Mouse (Mus musculus): ENCODE measurements around the gene Carmil1. TPM values are rescaled to one million over a fixed set of nuclear protein-coding genes. Genes with fewer than 3 reads are reported as not detected.

Carmil1 gene
- polyA plus RNA-seq (2015; fragmentation: Nextera tagmentation; extraction: Ambion mirVana): 44.7 and 44.8 TPM in 2 replicates

DNA sequence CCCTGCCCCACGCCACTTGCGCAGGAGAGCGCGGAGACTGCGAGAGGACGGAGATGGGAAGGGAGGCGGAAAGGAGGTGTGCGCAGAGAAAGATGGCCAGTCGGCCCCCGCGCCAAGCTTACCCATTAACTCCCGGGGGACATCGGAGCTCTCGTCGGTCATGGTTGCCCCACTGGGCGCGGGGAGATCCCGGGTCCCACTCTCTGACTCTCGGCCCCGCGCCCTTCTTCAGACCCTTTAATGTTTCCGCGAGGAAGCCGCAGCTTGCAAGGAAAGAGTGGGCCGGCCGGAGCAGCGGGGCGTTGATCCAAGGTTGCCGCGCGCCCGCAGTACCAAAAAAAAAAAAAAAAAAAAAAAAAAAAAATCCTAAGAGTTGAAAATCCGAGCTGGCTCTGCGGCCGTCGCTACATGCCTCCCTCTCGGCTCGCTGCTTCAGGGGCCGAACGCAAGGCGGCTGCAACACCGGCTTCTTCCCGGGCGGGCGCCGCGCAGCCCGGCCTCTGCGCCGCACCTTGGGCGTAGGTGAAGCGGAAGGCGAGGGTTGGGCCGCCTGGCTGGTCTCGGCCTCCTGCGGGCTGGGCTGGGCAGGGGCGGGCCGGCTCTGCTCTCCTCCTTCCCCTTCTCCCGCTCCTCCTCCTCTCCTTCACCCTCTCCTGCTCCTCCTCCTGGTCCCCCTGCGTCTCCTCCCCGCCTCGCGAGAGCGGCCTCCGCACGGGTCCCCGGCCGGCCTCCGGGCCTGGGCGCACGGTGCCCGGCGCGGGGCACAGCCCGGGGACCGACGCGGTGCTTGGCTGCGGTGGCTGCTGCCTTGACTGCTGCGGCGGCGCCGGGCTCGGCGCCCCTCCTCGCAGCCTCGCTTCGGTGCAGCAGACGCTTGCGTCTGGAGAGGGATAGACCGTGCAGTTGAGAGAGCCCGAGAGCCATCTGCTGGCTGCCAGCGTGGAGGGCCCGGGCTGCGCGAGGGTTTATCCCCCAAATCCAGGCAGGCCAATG is at the start of gene Carmil1:
TSS of gene Carmil1 (minus strand) at position 357 of the 993 bp plus-strand sequence.
- under 1% methylated on average over 80 of the region's 96 CpGs for WGBS
- H3K27ac ChIP-seq: peak within 1 kb of the TSS; percentile 96
- peak within 1 kb of the TSS; percentile 81 for H3K9ac ChIP-seq

DNA sequence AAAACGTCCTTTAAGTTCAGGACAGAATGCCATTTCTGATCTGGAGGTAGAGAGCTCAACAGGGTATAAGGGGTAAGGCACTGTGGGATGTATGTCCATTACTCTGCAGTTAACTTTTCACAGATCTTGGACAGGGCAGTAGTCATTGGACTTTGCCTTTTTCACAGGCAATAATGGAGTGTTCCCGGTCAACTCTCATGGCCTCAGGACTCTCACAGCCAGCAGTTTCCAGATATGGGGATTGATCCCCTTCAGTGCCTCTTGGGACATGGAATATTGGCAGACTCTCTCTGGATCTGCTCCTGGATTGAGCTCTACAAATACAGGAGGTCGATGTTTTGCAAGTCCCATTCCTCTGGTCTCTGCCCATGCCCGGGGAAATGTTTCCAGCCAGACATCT is 49.5 kb upstream of the Carmil1 start:
- Histone ChIP-seq H3K4me3 (no peak overlapping the region), H3K27me3 (no peaks in the 10 kb centered on the region), H3K36me3 (no peaks in the 10 kb centered on the region), H3K9me3 (no peaks in the 10 kb centered on the region), H3K4me2 (replicated peaks) (no peak overlapping the region), H3K27ac (no peak overlapping the region), H3K9ac (no peak overlapping the region), H3K4me1 (peaks cover 13% of the 10 kb centered on the region)
- no peak for ATAC-seq (ENCODE audit: low FRiP score, low read depth)
- 67% methylated on average over 4 of the region's 4 CpGs for WGBS

More for the DNA sequence above, at the start of gene Carmil1:
- peaks cover 30% of the 10 kb centered on the region for H3K4me1 ChIP-seq
- no peaks in the 10 kb centered on the region for H3K27me3 ChIP-seq
- H3K9me3 ChIP-seq: no peaks in the 10 kb centered on the region
- H3K4me2 ChIP-seq (replicated peaks): peak within 1 kb of the TSS; percentile 88
- ATAC-seq (ENCODE audit: low FRiP score, low read depth): peak; percentile 98
- H3K36me3 ChIP-seq: peaks cover 6% of the 10 kb centered on the region; the same call in 1 of the 2 replicates
- H3K4me3 ChIP-seq: peak within 1 kb of the TSS; percentile 76

DNA sequence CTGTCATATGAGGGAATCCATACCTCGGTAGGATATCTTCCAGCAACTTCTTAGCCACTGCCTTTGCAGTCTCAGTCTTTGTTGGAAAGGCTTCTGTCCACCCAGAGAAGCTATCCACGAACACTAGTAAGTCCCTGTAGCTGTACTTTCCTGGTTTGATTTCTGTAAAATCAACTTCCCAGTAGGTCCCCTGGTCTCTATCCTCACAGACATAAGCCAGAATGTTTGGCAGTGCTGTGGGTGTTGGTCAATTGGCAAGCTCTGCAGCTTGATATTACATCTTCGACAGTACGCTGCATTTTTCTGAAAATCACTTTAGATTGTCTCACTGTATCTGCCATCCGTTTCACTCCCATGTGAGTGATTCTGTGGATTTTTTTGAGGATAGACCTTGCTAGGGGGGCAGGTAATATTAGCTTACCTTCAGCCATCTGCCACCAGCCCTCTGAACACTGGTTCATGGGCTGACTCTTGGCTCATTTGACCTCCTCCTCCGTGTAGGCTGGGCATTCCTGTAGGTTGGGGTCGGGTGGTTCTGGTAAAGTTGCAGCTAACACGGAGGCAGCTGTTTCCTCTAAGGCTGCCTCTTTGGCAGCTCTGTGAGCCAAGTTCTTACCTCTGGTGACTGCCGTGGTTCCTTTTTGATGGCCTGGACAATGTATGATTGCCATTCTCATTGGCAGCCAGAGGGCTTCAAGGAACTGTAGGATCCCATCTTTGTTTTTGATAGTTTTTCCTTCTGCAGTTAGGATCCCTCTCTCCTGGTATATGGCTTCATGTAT is 47.6 kb upstream of the Carmil1 start:
- H3K4me3 ChIP-seq: no peak overlapping the region
- peaks cover 13% of the 10 kb centered on the region for H3K4me1 ChIP-seq
- no peaks in the 10 kb centered on the region for H3K27me3 ChIP-seq
- WGBS: 75% methylated on average over 9 of the region's 9 CpGs
- no peak for ATAC-seq (ENCODE audit: low FRiP score, low read depth)
- H3K4me2 ChIP-seq (replicated peaks): no peak overlapping the region
- H3K27ac ChIP-seq: no peak overlapping the region
- H3K36me3 ChIP-seq: no peaks in the 10 kb centered on the region
- H3K9me3 ChIP-seq: no peaks in the 10 kb centered on the region
- no peak overlapping the region for H3K9ac ChIP-seq

DNA sequence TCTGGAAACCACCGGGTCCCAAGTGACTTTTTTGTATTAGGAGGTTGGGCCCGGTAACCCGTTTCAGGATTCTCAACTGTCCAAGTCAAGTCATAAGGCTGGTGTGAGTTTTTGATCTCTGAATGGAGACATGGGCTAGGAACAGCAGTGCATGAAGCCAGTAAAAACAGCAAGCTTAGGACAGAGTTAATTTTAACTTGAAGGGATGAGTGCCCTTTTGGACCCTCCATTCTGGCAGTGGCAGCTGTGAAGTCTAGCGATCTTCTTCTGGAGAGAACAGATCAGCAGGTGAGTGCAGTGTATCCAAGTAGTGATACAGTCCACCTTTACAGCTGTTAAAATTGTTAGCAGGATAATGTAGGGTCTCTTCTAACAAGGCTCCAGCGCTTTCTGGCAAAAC is 46.6 kb upstream of the Carmil1 start, which contains the start of gene Cmah:
TSS of gene Cmah (plus strand) at position 204 of the 400 bp plus-strand sequence.
- H3K27ac ChIP-seq: no peak within 1 kb of the TSS
- H3K4me1 ChIP-seq: peaks cover 7% of the 10 kb centered on the region
- ATAC-seq (ENCODE audit: low FRiP score, low read depth): no peak
- H3K36me3 ChIP-seq: no peaks in the 10 kb centered on the region
- no peak within 1 kb of the TSS for H3K4me2 ChIP-seq (replicated peaks)
- WGBS: 74% methylated on average over 5 of the region's 5 CpGs
- H3K9ac ChIP-seq: no peak within 1 kb of the TSS
- H3K4me3 ChIP-seq: no peak within 1 kb of the TSS
- no peaks in the 10 kb centered on the region for H3K9me3 ChIP-seq
- no peaks in the 10 kb centered on the region for H3K27me3 ChIP-seq

DNA sequence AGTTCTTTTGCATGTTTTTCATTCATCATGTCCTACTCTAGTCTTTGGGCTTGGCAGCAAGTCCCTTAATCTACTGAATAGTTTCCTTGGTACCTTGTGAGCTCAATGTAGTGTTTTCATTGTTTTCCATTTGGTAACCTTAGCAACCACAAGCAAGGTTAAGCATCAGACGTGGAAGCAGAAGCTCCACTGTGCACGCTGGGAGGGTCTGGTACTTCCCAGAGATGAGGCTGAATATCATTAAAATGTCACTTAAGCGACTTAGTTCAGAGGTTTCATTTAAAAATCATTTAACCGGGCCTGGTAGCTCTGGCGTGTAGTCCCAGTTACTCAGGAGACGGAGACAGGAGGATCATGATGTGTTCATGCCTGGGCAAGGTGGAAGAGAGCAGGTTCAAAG is 40.7 kb upstream of the Carmil1 start:
- no peaks in the 10 kb centered on the region for H3K36me3 ChIP-seq
- no peaks in the 10 kb centered on the region for H3K4me1 ChIP-seq
- H3K4me3 ChIP-seq: no peak overlapping the region
- H3K27ac ChIP-seq: no peak overlapping the region
- WGBS: 80% methylated on average over 6 of the region's 6 CpGs
- no peaks in the 10 kb centered on the region for H3K27me3 ChIP-seq
- H3K9ac ChIP-seq: no peak overlapping the region
- H3K4me2 ChIP-seq (replicated peaks): no peak overlapping the region
- H3K9me3 ChIP-seq: no peaks in the 10 kb centered on the region
- no peak for ATAC-seq (ENCODE audit: low FRiP score, low read depth)

DNA sequence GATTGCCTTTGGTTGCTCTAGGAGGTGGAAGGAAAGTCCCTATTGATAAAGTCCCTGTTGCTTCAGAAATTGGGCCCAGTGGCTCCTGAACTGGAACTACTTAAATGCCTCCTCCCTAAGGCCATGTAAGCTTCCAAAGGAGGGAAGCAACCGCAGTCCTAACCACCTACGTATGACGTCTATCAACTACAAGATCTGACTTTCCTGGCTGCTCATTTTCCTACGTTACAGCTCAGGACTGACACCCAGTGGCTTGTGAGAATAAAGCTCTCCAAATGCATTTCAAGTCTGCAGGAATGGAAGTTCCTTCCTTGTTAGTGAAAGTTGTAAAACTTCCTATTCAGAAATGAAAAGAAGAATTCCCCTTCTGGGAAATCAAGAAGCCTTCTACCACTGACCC is 38.0 kb upstream of the Carmil1 start:
- H3K4me2 ChIP-seq (replicated peaks): no peak overlapping the region
- H3K4me1 ChIP-seq: no peaks in the 10 kb centered on the region
- H3K27me3 ChIP-seq: no peaks in the 10 kb centered on the region; the same call in 1 of the 2 replicates
- no peak overlapping the region for H3K4me3 ChIP-seq
- H3K9me3 ChIP-seq: no peaks in the 10 kb centered on the region
- H3K9ac ChIP-seq: no peak overlapping the region
- H3K27ac ChIP-seq: no peak overlapping the region
- no peak; the same call in 1 of the 2 replicates for ATAC-seq (ENCODE audit: low FRiP score, low read depth)
- 18% methylated on average over 4 of the region's 4 CpGs for WGBS
- no peaks in the 10 kb centered on the region for H3K36me3 ChIP-seq

DNA sequence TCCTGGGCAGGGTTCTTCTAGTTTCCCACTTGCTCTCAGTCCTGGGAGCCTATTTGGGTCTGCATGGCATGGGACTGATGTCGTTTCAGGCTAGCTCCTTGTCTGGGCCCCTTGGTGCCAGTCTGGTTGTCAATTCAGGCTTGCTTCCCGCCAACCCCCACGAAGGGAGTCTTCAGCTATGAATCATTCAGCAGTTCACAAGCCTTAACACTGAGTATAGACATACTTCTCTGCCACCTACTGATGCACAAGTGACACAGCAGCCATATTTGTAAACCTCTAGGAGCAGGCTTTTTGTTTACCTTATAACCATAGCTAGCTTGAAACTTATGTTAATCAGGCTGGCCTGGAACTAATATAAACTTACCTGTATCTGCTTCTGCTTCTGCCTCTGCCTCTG is 36.0 kb upstream of the Carmil1 start:
- WGBS: 63% methylated on average over 3 of the region's 3 CpGs
- Histone ChIP-seq H3K4me2 (replicated peaks) (no peak overlapping the region), H3K4me1 (no peaks in the 10 kb centered on the region), H3K27ac (no peak overlapping the region), H3K36me3 (no peaks in the 10 kb centered on the region), H3K27me3 (no peaks in the 10 kb centered on the region; the same call in 1 of the 2 replicates), H3K4me3 (no peak overlapping the region), H3K9me3 (no peaks in the 10 kb centered on the region), H3K9ac (no peak overlapping the region)
- no peak for ATAC-seq (ENCODE audit: low FRiP score, low read depth)

DNA sequence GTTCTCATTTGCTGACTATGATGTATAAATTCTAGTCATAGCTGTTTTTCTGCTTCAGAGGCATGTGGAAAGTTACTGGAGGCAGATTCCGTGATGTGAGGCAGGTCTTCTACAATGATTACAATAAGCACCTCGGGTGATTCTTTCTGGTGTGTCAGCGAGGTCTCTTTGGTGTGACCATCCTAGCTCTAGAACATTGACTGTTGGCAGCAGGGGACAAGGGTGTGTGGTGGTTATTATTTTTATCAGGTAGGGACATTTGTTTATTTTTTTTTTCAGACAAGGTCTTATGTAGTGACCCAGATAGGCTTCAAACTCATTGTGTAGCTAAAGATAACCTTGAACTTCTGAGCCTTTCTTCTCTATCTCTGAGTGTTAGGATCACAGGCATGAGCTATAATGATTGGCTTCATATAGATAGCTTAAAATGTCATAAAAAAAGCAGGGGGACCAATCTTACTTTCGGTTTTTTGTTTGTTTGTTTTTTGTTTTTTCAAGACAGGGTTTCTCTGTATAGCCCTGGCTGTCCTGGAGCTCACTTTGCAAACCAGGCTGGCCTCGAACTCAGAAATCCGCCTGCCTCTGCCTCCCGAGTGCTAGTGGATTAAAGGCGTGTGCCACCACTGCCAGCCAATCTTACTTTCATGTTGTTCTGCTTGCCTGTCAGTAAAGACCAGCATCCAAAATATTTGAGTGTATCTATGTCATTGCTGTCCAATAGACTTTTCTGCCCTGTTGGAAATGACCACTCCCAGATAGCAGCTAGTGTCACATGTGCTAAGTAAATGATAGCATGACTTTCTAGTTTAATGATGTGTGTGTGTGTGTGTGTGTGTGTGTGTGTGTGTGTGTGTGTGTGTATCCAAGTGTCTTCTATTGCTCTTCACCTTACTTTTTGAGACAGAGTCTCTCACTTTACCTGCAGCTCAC is 30.7 kb upstream of the Carmil1 start:
- Histone ChIP-seq H3K4me2 (replicated peaks) (no peak overlapping the region), H3K4me3 (no peak overlapping the region), H3K4me1 (no peaks in the 10 kb centered on the region), H3K27ac (no peak overlapping the region), H3K36me3 (no peaks in the 10 kb centered on the region), H3K27me3 (no peaks in the 10 kb centered on the region; the same call in 1 of the 2 replicates), H3K9ac (no peak overlapping the region), H3K9me3 (no peaks in the 10 kb centered on the region)
- ATAC-seq (ENCODE audit: low FRiP score, low read depth): no peak
- WGBS: 85% methylated on average over 8 of the region's 8 CpGs

DNA sequence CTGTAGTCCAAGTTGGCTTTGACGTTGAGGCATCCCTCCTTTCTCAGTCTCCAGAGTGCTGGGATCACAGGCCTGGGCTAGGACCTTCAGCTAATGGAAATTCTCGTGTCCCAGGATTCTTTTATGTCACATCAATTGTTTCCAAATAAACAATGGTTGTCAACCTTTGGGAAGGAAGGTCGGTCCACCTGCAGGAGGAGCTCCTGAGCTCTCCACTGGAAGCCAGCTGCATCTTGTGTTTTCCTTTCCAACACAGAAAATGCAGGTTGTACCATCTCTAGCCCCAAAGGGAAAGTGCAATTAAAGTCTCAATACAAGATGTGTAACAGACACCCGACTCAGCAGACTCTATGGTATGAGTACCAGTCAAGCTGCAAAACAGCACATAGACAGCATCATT is 25.7 kb upstream of the Carmil1 start:
- no peaks in the 10 kb centered on the region for H3K27me3 ChIP-seq
- no peak for ATAC-seq (ENCODE audit: low FRiP score, low read depth)
- H3K9ac ChIP-seq: no peak overlapping the region
- no peak overlapping the region for H3K4me3 ChIP-seq
- H3K4me2 ChIP-seq (replicated peaks): no peak overlapping the region
- WGBS: 54% methylated on average over 4 of the region's 4 CpGs
- H3K9me3 ChIP-seq: no peaks in the 10 kb centered on the region
- no peaks in the 10 kb centered on the region for H3K4me1 ChIP-seq
- H3K36me3 ChIP-seq: no peaks in the 10 kb centered on the region
- H3K27ac ChIP-seq: no peak overlapping the region

DNA sequence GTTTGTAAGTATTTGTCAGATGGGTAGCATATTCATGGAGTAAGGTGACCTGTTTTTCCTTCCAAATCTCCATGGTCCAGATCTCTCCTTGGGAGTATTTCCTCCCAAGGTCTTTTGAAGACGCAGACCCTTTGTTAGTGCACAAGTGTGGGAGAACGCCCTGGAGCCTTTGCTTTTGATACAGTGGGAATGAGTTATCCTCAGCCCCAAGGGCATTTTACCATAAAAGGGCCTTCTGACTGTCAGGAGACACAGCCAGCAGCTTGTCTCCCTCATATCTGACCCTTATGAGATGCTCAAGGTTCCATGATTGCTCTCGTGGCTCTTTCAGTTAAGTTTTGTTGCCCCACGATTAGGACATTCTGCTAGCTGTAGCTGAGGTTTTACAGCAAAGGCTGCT is 24.9 kb upstream of the Carmil1 start:
- Histone ChIP-seq H3K9ac (no peak overlapping the region), H3K36me3 (no peaks in the 10 kb centered on the region), H3K4me1 (no peaks in the 10 kb centered on the region), H3K27me3 (no peaks in the 10 kb centered on the region), H3K4me3 (no peak overlapping the region), H3K4me2 (replicated peaks) (no peak overlapping the region), H3K9me3 (no peaks in the 10 kb centered on the region), H3K27ac (no peak overlapping the region)
- 78% methylated on average over 4 of the region's 4 CpGs for WGBS
- ATAC-seq (ENCODE audit: low FRiP score, low read depth): no peak

DNA sequence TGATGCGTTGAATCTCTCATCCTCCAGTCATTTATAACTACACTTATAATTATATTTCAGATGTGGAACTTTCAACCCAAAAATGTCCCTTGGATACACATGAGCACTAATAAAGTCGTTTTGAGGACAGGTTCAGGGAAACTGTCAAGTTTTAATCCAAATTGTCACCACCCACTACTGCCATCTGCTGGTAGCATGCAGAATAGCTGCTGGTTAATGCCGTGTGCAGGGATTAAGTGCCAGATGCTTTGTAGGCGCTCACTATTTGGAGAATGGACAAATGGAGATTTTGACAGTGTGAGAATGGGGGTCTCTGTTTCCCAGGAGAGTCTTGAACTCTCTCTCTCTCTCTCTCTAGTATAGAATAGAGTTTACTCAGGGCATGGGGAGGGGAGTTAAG is 16.7 kb upstream of the Carmil1 start:
- no peak for ATAC-seq (ENCODE audit: low FRiP score, low read depth)
- Histone ChIP-seq H3K9ac (no peak overlapping the region), H3K27me3 (no peaks in the 10 kb centered on the region), H3K4me1 (no peaks in the 10 kb centered on the region), H3K9me3 (no peaks in the 10 kb centered on the region), H3K4me3 (no peak overlapping the region), H3K4me2 (replicated peaks) (no peak overlapping the region), H3K27ac (no peak overlapping the region), H3K36me3 (no peaks in the 10 kb centered on the region)
- 18% methylated on average over 4 of the region's 4 CpGs for WGBS

Data from limb, embryonic 13.5 days (tissue).